Mouse (Mus musculus) neural tube, embryonic 11.5 days (tissue): ENCODE measurements at regions not wholly inside any gene's neighbourhood (a gene's known extent, or its start where the extent isn't known, plus 50 kb on each side); places are given as distances from the start of the nearest gene placed in this dataset.

Source experiments
- ATAC-seq: fragments of 200-750 bp; cut with Nextera tagmentation; 2 replicates; pipeline ENCODE4 v1.8.0; 2017; ENCODE audit warnings: moderate number of reproducible peaks, mild to moderate bottlenecking, moderate TSS enrichment, moderate library complexity; ENCODE audit not compliant: insufficient read depth, low FRiP score, low TSS enrichment
- DNase-seq: peaks from one replicate; pipeline ENCODE4 v3.0.0-alpha.2; 2015; ENCODE audit warnings: low spot score
- H3K27ac ChIP-seq: fragments of 300-500 bp; sonication (generic); 2 replicates; pipeline ENCODE4 v1.5.1; 2014; ENCODE audit warnings: low read depth, mild to moderate bottlenecking, low read length
- H3K27me3 ChIP-seq: fragments of 300-500 bp; sonication (generic); 2 replicates; pipeline ENCODE4 v1.6.1; 2014; ENCODE audit warnings: mild to moderate bottlenecking, low read length, mixed read lengths; ENCODE audit not compliant: control insufficient read depth, insufficient read depth
- H3K36me3 ChIP-seq: fragments of 300-500 bp; sonication (generic); 2 replicates; pipeline ENCODE4 v1.6.1; 2014; ENCODE audit warnings: mild to moderate bottlenecking, low read length, moderate library complexity, mixed read lengths; ENCODE audit not compliant: control insufficient read depth, insufficient read depth
- H3K4me1 ChIP-seq: fragments of 300-500 bp; sonication (generic); 2 replicates; pipeline ENCODE4 v1.6.1; 2014; ENCODE audit warnings: low read length, mixed read lengths; ENCODE audit not compliant: control insufficient read depth, insufficient read depth
- H3K4me2 ChIP-seq: fragments of 300-500 bp; sonication (generic); 2 replicates; pipeline ENCODE4 v1.6.1; 2014; ENCODE audit warnings: low read depth, mild to moderate bottlenecking, moderate library complexity
- H3K4me3 ChIP-seq: fragments of 300-500 bp; sonication (generic); 2 replicates; pipeline ENCODE4 v1.5.1; 2014; ENCODE audit warnings: low read depth, low read length
- H3K9ac ChIP-seq: fragments of 300-500 bp; sonication (generic); 2 replicates; pipeline ENCODE4 v1.6.1; 2014; ENCODE audit warnings: mild to moderate bottlenecking, low read length
- H3K9me3 ChIP-seq: fragments of 300-500 bp; sonication (generic); 2 replicates; pipeline ENCODE4 v1.6.1; 2016; ENCODE audit warnings: low read length; ENCODE audit not compliant: control insufficient read depth
- WGBS: fragments of 180-500 bp; shearing (Covaris S2); extraction: QIAGEN DNeasy Blood & Tissue Kit; methylation state at CpG from one replicate; pipeline ENCODE4 v1.1.7; 2014; 5-methylcytosine and 5-hydroxymethylcytosine counted together

- no peak for ATAC-seq
- Histone ChIP-seq H3K9ac (no peak overlapping the region), H3K27ac (no peak overlapping the region), H3K4me3 (no peak overlapping the region), H3K4me1 (no peaks in the 10 kb centered on the region), H3K9me3 (no peaks in the 10 kb centered on the region), H3K4me2 (no peak overlapping the region), H3K36me3 (no peaks in the 10 kb centered on the region), H3K27me3 (no peaks in the 10 kb centered on the region)
- no peak for DNase-seq
- WGBS = 83% methylated on average over 2 of the region's 2 CpGs
These were observed 300.1 kb downstream of the Lipi start for GRCm38 (mm10) chr16:75285811-75286210.

GRCm38 (mm10) chr16:75263903-75264302 is 322.0 kb downstream of the Lipi start:
- ATAC-seq (no peak), DNase-seq (no peak)
- Histone ChIP-seq H3K4me2 (no peak overlapping the region), H3K27ac (no peak overlapping the region), H3K4me3 (no peak overlapping the region), H3K27me3 (no peaks in the 10 kb centered on the region), H3K4me1 (no peaks in the 10 kb centered on the region), H3K9me3 (no peaks in the 10 kb centered on the region), H3K9ac (no peak overlapping the region), H3K36me3 (no peaks in the 10 kb centered on the region)
- 89% methylated on average over 6 of the region's 6 CpGs for whole genome bisulfite sequencing

DNA sequence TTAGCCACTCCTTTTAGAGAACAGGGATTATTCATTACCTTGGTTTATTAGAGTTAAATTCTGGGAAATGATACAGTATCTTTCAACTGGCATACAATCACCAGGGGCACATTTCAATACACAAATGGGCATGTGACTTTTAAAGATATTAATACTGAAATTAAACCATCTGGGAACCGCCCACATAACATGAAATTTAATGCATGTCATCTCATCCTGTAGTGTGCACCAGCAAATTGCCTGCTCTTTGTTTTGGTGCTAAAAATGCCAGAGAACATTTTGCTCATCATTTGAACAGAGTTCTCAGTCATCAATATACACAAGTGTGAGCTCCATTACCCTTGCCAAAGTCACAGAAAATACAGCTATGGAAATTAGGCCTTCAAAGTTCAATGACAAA is 330.9 kb downstream of the Lipi start:
- Histone ChIP-seq H3K4me2 (no peak overlapping the region), H3K27me3 (no peaks in the 10 kb centered on the region), H3K9me3 (no peaks in the 10 kb centered on the region), H3K27ac (no peak overlapping the region), H3K36me3 (no peaks in the 10 kb centered on the region), H3K4me3 (no peak overlapping the region), H3K4me1 (no peaks in the 10 kb centered on the region), H3K9ac (no peak overlapping the region)
- ATAC-seq (no peak), DNase-seq (no peak)
- 89% methylated on average over 1 of the region's 1 CpGs for WGBS

GRCm38 (mm10) chr16:75249170-75249569 is 336.7 kb downstream of the Lipi start:
- Histone ChIP-seq H3K9me3 (no peaks in the 10 kb centered on the region), H3K36me3 (no peaks in the 10 kb centered on the region), H3K4me2 (no peak overlapping the region), H3K27ac (no peak overlapping the region), H3K27me3 (no peaks in the 10 kb centered on the region), H3K9ac (no peak overlapping the region), H3K4me1 (no peaks in the 10 kb centered on the region), H3K4me3 (no peak overlapping the region)
- WGBS = 29% methylated on average over 5 of the region's 5 CpGs
- ATAC-seq = no peak
- no peak for DNase-seq

DNA sequence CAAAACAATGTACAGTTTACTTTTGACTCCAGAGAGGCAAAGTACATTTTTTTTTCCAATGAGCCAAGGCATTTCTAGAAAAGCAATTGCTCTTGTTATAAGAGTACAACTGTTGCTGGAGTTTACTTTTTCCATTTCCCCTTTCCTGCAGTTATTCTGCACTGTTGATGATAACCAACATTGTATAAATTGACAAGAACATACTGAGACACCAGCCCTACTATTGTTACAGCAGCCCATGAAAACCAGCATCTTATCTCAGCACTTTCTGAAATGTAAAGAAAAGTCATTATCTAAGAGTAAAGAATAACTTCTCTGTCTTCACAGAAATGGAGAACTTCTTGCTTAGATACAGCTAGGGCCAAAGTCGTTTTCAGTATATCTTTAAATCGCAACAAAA is 345.5 kb downstream of the Lipi start:
- Histone ChIP-seq H3K4me2 (no peak overlapping the region), H3K36me3 (no peaks in the 10 kb centered on the region), H3K9me3 (no peaks in the 10 kb centered on the region), H3K27me3 (no peaks in the 10 kb centered on the region), H3K9ac (no peak overlapping the region), H3K27ac (no peak overlapping the region), H3K4me1 (no peaks in the 10 kb centered on the region), H3K4me3 (no peak overlapping the region)
- WGBS = 86% methylated on average over 2 of the region's 2 CpGs
- DNase-seq (no peak), ATAC-seq (no peak)

DNA sequence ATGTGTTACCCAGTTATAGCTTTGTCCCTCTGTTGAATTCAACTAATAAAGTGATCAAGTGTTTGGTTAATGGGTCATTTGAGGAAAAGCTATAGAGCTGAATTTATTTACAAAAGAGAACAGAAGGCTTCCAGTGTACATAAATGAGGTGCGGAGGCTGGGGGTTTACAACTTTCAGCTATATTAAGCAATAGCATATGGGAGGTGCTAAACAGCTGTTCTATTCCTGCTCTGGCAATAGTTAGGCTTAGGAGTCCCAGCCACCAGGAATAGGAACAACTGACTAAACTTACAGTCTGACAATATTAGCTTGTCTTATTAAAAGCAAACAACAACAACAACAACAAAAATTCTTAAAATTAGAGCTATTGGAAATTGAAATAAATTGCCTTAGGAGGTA is 353.7 kb downstream of the Lipi start:
- WGBS = 92% methylated on average over 1 of the region's 1 CpGs
- Histone ChIP-seq H3K27me3 (no peaks in the 10 kb centered on the region), H3K4me1 (no peaks in the 10 kb centered on the region), H3K9ac (no peak overlapping the region), H3K27ac (no peak overlapping the region), H3K4me3 (no peak overlapping the region), H3K4me2 (no peak overlapping the region), H3K9me3 (no peaks in the 10 kb centered on the region), H3K36me3 (no peaks in the 10 kb centered on the region)
- ATAC-seq (no peak), DNase-seq (no peak)

GRCm38 (mm10) chr16:75193404-75193803 is 392.5 kb downstream of the Lipi start:
- DNase-seq = no peak
- H3K4me1 ChIP-seq = no peaks in the 10 kb centered on the region
- no peak overlapping the region for H3K4me3 ChIP-seq
- H3K27me3 ChIP-seq = no peaks in the 10 kb centered on the region
- no peak overlapping the region for H3K4me2 ChIP-seq
- ATAC-seq = no peak
- H3K9me3 ChIP-seq = no peaks in the 10 kb centered on the region
- no peak overlapping the region for H3K9ac ChIP-seq
- H3K36me3 ChIP-seq = no peaks in the 10 kb centered on the region
- no peak overlapping the region for H3K27ac ChIP-seq
- 63% methylated on average over 2 of the region's 2 CpGs for WGBS

GRCm38 (mm10) chr16:75190316-75190715 is 395.5 kb downstream of the Lipi start:
- H3K9ac ChIP-seq = no peak overlapping the region
- H3K9me3 ChIP-seq = no peaks in the 10 kb centered on the region
- WGBS = 91% methylated on average over 6 of the region's 6 CpGs
- no peak overlapping the region for H3K4me3 ChIP-seq
- no peaks in the 10 kb centered on the region for H3K4me1 ChIP-seq
- DNase-seq (no peak), ATAC-seq (no peak)
- H3K27me3 ChIP-seq = no peaks in the 10 kb centered on the region
- no peak overlapping the region for H3K27ac ChIP-seq
- no peak overlapping the region for H3K4me2 ChIP-seq
- no peaks in the 10 kb centered on the region for H3K36me3 ChIP-seq

GRCm38 (mm10) chr16:75166040-75166439 is 419.8 kb downstream of the Lipi start:
- no peak overlapping the region for H3K27ac ChIP-seq
- H3K4me1 ChIP-seq = no peaks in the 10 kb centered on the region
- no peaks in the 10 kb centered on the region for H3K36me3 ChIP-seq
- H3K9me3 ChIP-seq = no peaks in the 10 kb centered on the region
- no peak overlapping the region for H3K4me3 ChIP-seq
- H3K9ac ChIP-seq = no peak overlapping the region
- H3K27me3 ChIP-seq = no peaks in the 10 kb centered on the region
- 86% methylated on average over 1 of the region's 1 CpGs for whole genome bisulfite sequencing
- ATAC-seq (no peak), DNase-seq (no peak)
- no peak overlapping the region for H3K4me2 ChIP-seq
